In the genomic region with DNA sequence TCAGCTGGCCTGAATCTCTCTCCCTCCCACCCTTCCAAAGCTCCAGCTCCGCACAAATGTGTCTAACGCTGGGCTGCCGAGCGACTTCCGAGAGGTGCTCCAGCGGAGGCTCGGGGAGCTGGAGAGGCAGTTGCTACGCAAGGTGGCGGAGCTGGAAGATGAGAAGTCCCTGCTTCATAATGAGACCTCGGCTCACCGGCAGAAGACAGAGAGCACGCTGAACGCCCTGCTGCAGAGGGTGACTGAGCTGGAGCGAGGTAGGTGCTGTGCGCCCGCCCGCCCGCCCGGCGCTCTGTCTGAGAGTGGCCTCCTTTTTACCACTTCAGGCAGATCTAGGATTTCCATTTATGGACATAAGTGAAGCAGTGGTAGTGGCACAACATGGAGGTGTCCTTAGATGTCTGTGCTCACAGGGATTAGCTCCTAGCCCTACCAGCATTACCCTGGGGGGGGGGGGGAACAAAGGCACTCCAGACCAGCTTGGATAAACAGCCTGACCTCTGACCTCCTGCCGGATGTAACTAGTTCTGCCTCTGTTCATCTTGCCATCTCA, we compare ENCODE assay signal across 8 mouse cellular contexts. TPM values are rescaled to one million over a fixed set of nuclear protein-coding genes. Genes with fewer than 3 reads are reported as not detected.
DNase-seq lines count a peak whose midpoint lies in the region; ATAC-seq and TF ChIP-seq lines count a peak whose summit lies in the region.

No protein-coding gene starts in this region.

- WGBS in heart, postnatal 0 days = 12% methylated on average over 21 of the region's 21 CpGs
- 2% methylated on average over 21 of the region's 21 CpGs for WGBS in hindbrain, embryonic 10.5 days
- under 1% methylated on average over 21 of the region's 21 CpGs for WGBS in midbrain, embryonic 16.5 days

- no peak for ATAC-seq in heart, postnatal 0 days (ENCODE audit: insufficient read depth, low read depth)
- ATAC-seq in midbrain, embryonic 16.5 days = peak; percentile 15; the same call in 1 of the 2 replicates
- no peak for ATAC-seq in erythroid progenitor cell, adult 5-6 weeks (replicated peaks; ENCODE audit: low FRiP score, poor library complexity, severe bottlenecking)

- H3K4me1 ChIP-seq in heart, postnatal 0 days (ENCODE audit: control insufficient read depth, insufficient read depth) = no peaks in the 10 kb centered on the region
- no peaks in the 10 kb centered on the region; the same call in 1 of the 2 replicates for H3K4me1 ChIP-seq in cortical plate, adult 2 months (ENCODE audit: control insufficient read depth, insufficient read depth, low read length)
- peaks cover 40% of the 10 kb centered on the region for H3K4me1 ChIP-seq in hindbrain, embryonic 10.5 days (replicated peaks)
- H3K4me1 ChIP-seq in midbrain, embryonic 16.5 days (ENCODE audit: control insufficient read depth, insufficient read depth, low read length) = peaks cover 5% of the 10 kb centered on the region

- no peak for TF ChIP-seq CTCF in heart, postnatal 0 days (IDR thresholded peaks at IDR 0.05; ENCODE audit: low read depth)
- no peak for TF ChIP-seq CTCF in cortical plate, adult 2 months (IDR thresholded peaks at IDR 0.05; ENCODE audit: extremely low read depth, insufficient read depth, low read length)

- peak; percentile 43; the same call in 1 of the 2 replicates for TF ChIP-seq POLR2A in cortical plate, adult 2 months (IDR thresholded peaks at IDR 0.05; ENCODE audit: extremely low read depth, insufficient read depth, low read length)

- H3K9ac ChIP-seq in heart, postnatal 0 days (replicated peaks; ENCODE audit: low read depth, low read length) = no peak overlapping the region
- peak overlapping the region; percentile 68 for H3K9ac ChIP-seq in midbrain, embryonic 16.5 days (ENCODE audit: low read depth, low read length)

- intact Hi-C loops in heart, postnatal 25 days (cut with DNase I) = no loop called here

- H3K27me3 ChIP-seq in heart, postnatal 0 days (ENCODE audit: control insufficient read depth, insufficient read depth, low read length) = peaks cover 74% of the 10 kb centered on the region
- peaks cover 76% of the 10 kb centered on the region for H3K27me3 ChIP-seq in hindbrain, embryonic 10.5 days (ENCODE audit: insufficient read depth, poor library complexity, severe bottlenecking)
- 0 out of 2 replicates have a peak, but pooled peaks cover 2% of the 10 kb centered on the region for H3K27me3 ChIP-seq in midbrain, embryonic 16.5 days (ENCODE audit: control insufficient read depth, insufficient read depth, low read depth, low read length)

- H3K4me3 ChIP-seq in heart, postnatal 0 days (ENCODE audit: low read depth, low read length) = peak overlapping the region; percentile 10; the same call in 1 of the 2 replicates
- H3K4me3 ChIP-seq in cortical plate, adult 2 months (ENCODE audit: insufficient read depth, low read length) = peak overlapping the region; percentile 52
- H3K4me3 ChIP-seq in hindbrain, embryonic 10.5 days = peak overlapping the region; percentile 54
- peak overlapping the region; percentile 45 for H3K4me3 ChIP-seq in midbrain, embryonic 16.5 days (ENCODE audit: low read depth, low read length)

- no peak for DNase-seq in heart, postnatal 0 days (ENCODE audit: low spot score)
- DNase-seq in heart, postnatal 25 days (ENCODE audit: low spot score) = no peak
- DNase-seq in hindbrain, embryonic 10.5 days (ENCODE audit: low spot score) = peak; percentile 53
- no peak for DNase-seq in adrenal gland, adult 2 months
- DNase-seq in ovary, postnatal 36 days (ENCODE audit: low spot score) = no peak

- no peak overlapping the region for H3K4me2 ChIP-seq in heart, postnatal 0 days (ENCODE audit: low read depth, low read length)
- peak overlapping the region; percentile 76 for H3K4me2 ChIP-seq in midbrain, embryonic 16.5 days (ENCODE audit: low read length)

- H3K9me3 ChIP-seq in heart, postnatal 0 days (replicated peaks; ENCODE audit: control insufficient read depth, low read length) = no peaks in the 10 kb centered on the region
- H3K9me3 ChIP-seq in hindbrain, embryonic 10.5 days = no peaks in the 10 kb centered on the region
- no peaks in the 10 kb centered on the region for H3K9me3 ChIP-seq in midbrain, embryonic 16.5 days (replicated peaks; ENCODE audit: control insufficient read depth, low read length, poor library complexity, severe bottlenecking)

- no peaks in the 10 kb centered on the region for H3K36me3 ChIP-seq in heart, postnatal 0 days (replicated peaks; ENCODE audit: control insufficient read depth, insufficient read depth, low read length)
- no peaks in the 10 kb centered on the region for H3K36me3 ChIP-seq in hindbrain, embryonic 10.5 days
- no peaks in the 10 kb centered on the region for H3K36me3 ChIP-seq in midbrain, embryonic 16.5 days (ENCODE audit: control insufficient read depth, insufficient read depth, low read length)

- H3K27ac ChIP-seq in heart, postnatal 0 days (ENCODE audit: low read depth) = no peak overlapping the region
- 0 out of 2 replicates have a peak overlapping the region, but pooled peaks have one; percentile 60 for H3K27ac ChIP-seq in cortical plate, adult 2 months (ENCODE audit: insufficient read depth, low read length)
- peak overlapping the region; percentile 78; the same call in 1 of the 2 replicates for H3K27ac ChIP-seq in hindbrain, embryonic 10.5 days
- peak overlapping the region; percentile 58 for H3K27ac ChIP-seq in midbrain, embryonic 16.5 days (ENCODE audit: low read length)

- no peak for TF ChIP-seq EP300 in heart, postnatal 0 days (IDR thresholded peaks at IDR 0.05; ENCODE audit: low read depth)

RNA-seq across cellular contexts. Expression of a gene that starts 2.5 kb away (rescaled TPM):
- total RNA-seq in heart, postnatal 0 days (2014; rRNA removed; ENCODE audit: low replicate concordance) = 0.04 TPM in 1 of 2 replicates, not detected in the other
- 0.04 TPM in 1 of 2 replicates, not detected in the other for polyA plus RNA-seq in heart, postnatal 0 days (2015; fragmentation: Nextera tagmentation; extraction: Ambion mirVana)
- total RNA-seq in heart, postnatal 25 days (2021) = under 1 TPM in 1 of 2 experiments, not detected in 1; 0.10 TPM
- 57.3 and 59.4 TPM in 2 replicates for polyA plus RNA-seq in cortical plate, adult 2 months (2012; rRNA removed)
- polyA plus RNA-seq in hindbrain, embryonic 10.5 days (2016; fragmentation: Nextera tagmentation; extraction: Ambion mirVana) = 1.8 and 3.2 TPM in 2 replicates
- polyA plus RNA-seq in midbrain, embryonic 16.5 days (2015; fragmentation: Nextera tagmentation; extraction: Ambion mirVana) = 6.8 TPM in 2 replicates
- under 1 TPM; 0.48 to 0.72 TPM for total RNA-seq in adrenal gland, adult 2 months (2021)
- polyA plus RNA-seq in adrenal gland, adult 2 months (2012; rRNA removed) = 0.28 and 0.40 TPM in 2 replicates
- not detected in 2 replicates for total RNA-seq in erythroid progenitor cell, adult 5-6 weeks (2015; ENCODE audit: low replicate concordance)
- total RNA-seq in erythroid progenitor cell, adult 5-6 weeks (2017; ENCODE audit: low replicate concordance) = not detected in 2 replicates
